Comparison of ENCODE assay signal across 23 mouse cellular contexts in the genomic region with DNA sequence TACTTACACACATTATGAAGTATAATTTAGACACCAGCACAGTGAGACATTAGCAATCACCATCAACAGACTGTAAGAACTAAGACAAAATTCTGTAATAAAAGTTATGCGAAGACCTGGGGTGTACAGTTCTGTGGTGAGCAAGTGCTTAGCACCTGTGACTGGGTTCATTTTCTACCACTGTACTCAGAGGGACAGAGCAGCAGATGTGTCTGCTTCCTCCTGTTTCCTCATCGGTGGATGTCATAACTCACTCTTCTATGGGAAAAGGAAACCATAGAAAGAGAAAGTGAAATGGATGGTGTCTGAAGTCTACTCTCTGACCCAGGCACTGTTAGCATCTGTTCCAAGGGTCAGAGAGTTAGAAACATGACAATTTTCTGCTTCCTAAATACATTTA. TPM values are rescaled to one million over a fixed set of nuclear protein-coding genes. Genes with fewer than 3 reads are reported as not detected.
DNase-seq lines count a peak whose midpoint lies in the region; ATAC-seq and TF ChIP-seq lines count a peak whose summit lies in the region.
"Had no signal": no experiment of that assay in that cellular context is flagged by ENCODE, and none has a peak within 500 bp of the region (broad histone marks: within the 10 kb centered on the region; RNA-seq: fewer than 3 reads in every experiment).

No protein-coding gene starts in this region.

- no peak overlapping the region for H3K9ac ChIP-seq in liver, adult 2 months (ENCODE audit: low read depth, low read length)
- H3K9ac ChIP-seq: embryonic facial prominence, embryonic 12.5 days; heart, embryonic 13.5 days; lung, embryonic 14.5 days; midbrain, embryonic 12.5 days; neural tube, embryonic 15.5 days had no signal

- H3K27ac ChIP-seq in liver, adult 2 months (replicated peaks; ENCODE audit: insufficient read depth, low read depth, low read length), result no peak overlapping the region
- H3K27ac ChIP-seq: embryonic facial prominence, embryonic 12.5 days; heart, embryonic 13.5 days; midbrain, embryonic 12.5 days; neural tube, embryonic 15.5 days had no signal

- H3K4me1 ChIP-seq in liver, adult 2 months (ENCODE audit: control insufficient read depth, insufficient read depth, low read length), result peaks cover 12% of the 10 kb centered on the region
- H3K4me1 ChIP-seq: midbrain, embryonic 12.5 days; neural tube, embryonic 15.5 days had no signal

- WGBS in liver, adult 2 months, result 47% methylated on average over 2 of the region's 2 CpGs

- no peak overlapping the region for H3ac ChIP-seq in myocyte (ENCODE audit: control insufficient read depth, insufficient read length)

- ATAC-seq in hematopoietic stem cell, adult 5-6 weeks (replicated peaks in 1 of 2; ENCODE audit: insufficient read depth in 1 of 2, low FRiP score in 2 of 2, low TSS enrichment in 1 of 2, low read depth in 1 of 2, poor library complexity in 2 of 2, severe bottlenecking in 2 of 2), result peak; percentile 67 to 69
- ATAC-seq: forebrain, embryonic 16.5 days; hindbrain, embryonic 16.5 days had no signal

- peak; percentile 41 for DNase-seq in liver, adult 2 months (ENCODE audit: extremely low read depth, low read depth, low spot score)
- no peak for DNase-seq in liver
- peak; percentile 22 for DNase-seq in A20 (ENCODE audit: low read depth, low spot score)
- no peak for DNase-seq in heart, postnatal 25 days (ENCODE audit: low spot score)
- DNase-seq in heart, postnatal 36 days, result no peak
- no peak for DNase-seq in frontal cortex, postnatal 36 days (ENCODE audit: low spot score in 2 of 2)
- DNase-seq: adrenal gland, postnatal 10 days; B cell, adult 2 months; cerebellum, adult 9-10 months; heart, postnatal 4 days; kidney, adult 8-10 months; kidney, postnatal 25 days; lung, embryonic 14.5 days; lung, postnatal 36 days; right cerebral cortex, postnatal 25 days had no signal

- no peak for TF ChIP-seq CTCF in liver, adult 2 months (IDR thresholded peaks at IDR 0.05; ENCODE audit: low read depth, low read length)

- no peaks in the 10 kb centered on the region for H3K79me2 ChIP-seq in liver, adult 2 months (ENCODE audit: control insufficient read depth, insufficient read depth, low read length)
- no peaks in the 10 kb centered on the region for H3K79me2 ChIP-seq in myocyte (ENCODE audit: control insufficient read depth, insufficient read depth)

- H3K27me3 ChIP-seq in liver, adult 2 months (ENCODE audit: control insufficient read depth, insufficient read depth, low read length), result no peaks in the 10 kb centered on the region
- peaks cover 7% of the 10 kb centered on the region for H3K27me3 ChIP-seq in myocyte (ENCODE audit: control insufficient read depth, insufficient read depth, insufficient read length)
- H3K27me3 ChIP-seq: embryonic facial prominence, embryonic 12.5 days; midbrain, embryonic 12.5 days; neural tube, embryonic 15.5 days had no signal

- H3K4me3 ChIP-seq in liver, adult 2 months (ENCODE audit: insufficient read depth, low read depth, low read length), result no peak overlapping the region
- no peak overlapping the region for H3K4me3 ChIP-seq in myocyte
- H3K4me3 ChIP-seq: embryonic facial prominence, embryonic 12.5 days; heart, embryonic 13.5 days; midbrain, embryonic 12.5 days; neural tube, embryonic 15.5 days had no signal

- H3K36me3 ChIP-seq in liver, adult 2 months (ENCODE audit: control insufficient read depth, insufficient read depth, low read length), result no peaks in the 10 kb centered on the region
- no peaks in the 10 kb centered on the region for H3K36me3 ChIP-seq in myocyte (ENCODE audit: control insufficient read depth, insufficient read depth)
- H3K36me3 ChIP-seq: embryonic facial prominence, embryonic 12.5 days; heart, embryonic 13.5 days; midbrain, embryonic 12.5 days; neural tube, embryonic 15.5 days had no signal

- no peak for TF ChIP-seq POLR2A in liver, adult 2 months (IDR thresholded peaks at IDR 0.05; ENCODE audit: extremely low read depth, insufficient read depth, low read length)
- no peak for TF ChIP-seq POLR2A in myocyte (IDR thresholded peaks at IDR 0.05; ENCODE audit: insufficient read length, low read depth)

- intact Hi-C loops in heart, postnatal 25 days (cut with DNase I), result no loop called here
- intact Hi-C loops in heart, postnatal 36 days (cut with DNase I), result no loop called here

- peak overlapping the region; percentile 34 for H3K4me2 ChIP-seq in myocyte (ENCODE audit: low read depth)
- H3K4me2 ChIP-seq: embryonic facial prominence, embryonic 12.5 days; heart, embryonic 13.5 days; lung, embryonic 14.5 days; midbrain, embryonic 12.5 days; neural tube, embryonic 15.5 days had no signal

TF ChIP-seq in myocyte, 11 proteins besides CTCF, POLR2A, EP300 and RAD21:
- TF ChIP-seq REST (IDR thresholded peaks at IDR 0.05; ENCODE audit: insufficient read depth, insufficient read length), result no peak
- no peak for TF ChIP-seq TCF3 (IDR thresholded peaks at IDR 0.05; ENCODE audit: insufficient read length, low read depth)
- TF ChIP-seq CEBPB (IDR thresholded peaks at IDR 0.05; ENCODE audit: insufficient read depth, poor library complexity, severe bottlenecking), result no peak
- no peak for TF ChIP-seq MAX (IDR thresholded peaks at IDR 0.05; ENCODE audit: low read depth)
- no peak for TF ChIP-seq SRF (IDR thresholded peaks at IDR 0.05; ENCODE audit: control insufficient read depth, insufficient read length, low read depth)
- TF ChIP-seq POLR2AphosphoS2 (IDR thresholded peaks at IDR 0.05; ENCODE audit: insufficient read length, low read depth), result no peak
- TF ChIP-seq TCF12 (IDR thresholded peaks at IDR 0.05; ENCODE audit: insufficient read depth, poor library complexity, severe bottlenecking), result no peak
- no peak for TF ChIP-seq E2F4 (IDR thresholded peaks at IDR 0.05; ENCODE audit: insufficient read depth)
- TF ChIP-seq MYOD1 (IDR thresholded peaks at IDR 0.05; ENCODE audit: control insufficient read depth in 1 of 3, insufficient read length in 2 of 3, low read depth in 2 of 3), result no peak
- no peak for TF ChIP-seq USF1 (IDR thresholded peaks at IDR 0.05; ENCODE audit: low read depth)
- no peak for TF ChIP-seq MYOG (IDR thresholded peaks at IDR 0.05; ENCODE audit: control insufficient read depth in 1 of 3, insufficient read depth in 1 of 3, insufficient read length in 2 of 3, low read depth in 2 of 3)

RNA-seq across cellular contexts. Expression of a gene that starts 16.2 kb away (rescaled TPM):
- 0.55 and 1.9 TPM in 2 replicates for total RNA-seq in liver, adult 2 months (2014; rRNA removed)
- polyA plus RNA-seq in liver, adult 2 months (2012; rRNA removed), result 1.5 and 1.6 TPM in 2 replicates
- total RNA-seq in hematopoietic stem cell, adult 5-6 weeks (2017), result 7.3 and 14.6 TPM in 2 replicates
- not detected for polyA plus RNA-seq in myocyte (2012; fragmentation: generic; extraction: Trizol)
- 100 to 1,000 TPM; 162 to 166 TPM for total RNA-seq in heart, postnatal 25 days (2021)
- total RNA-seq in heart, postnatal 36 days (2021), result 100 to 1,000 TPM in 1 of 2 experiments, 10 to 100 TPM in 1; 94.4 to 144 TPM
- polyA plus RNA-seq: midbrain, embryonic 12.5 days had no signal

RNA-seq across cellular contexts. Expression of a gene that starts 19.0 kb away (rescaled TPM):
- total RNA-seq in liver, adult 2 months (2014; rRNA removed), result 16.8 and 25.5 TPM in 2 replicates
- polyA plus RNA-seq in liver, adult 2 months (2012; rRNA removed), result 9.7 and 27.8 TPM in 2 replicates
- total RNA-seq in hematopoietic stem cell, adult 5-6 weeks (2017), result 11.8 and 12.8 TPM in 2 replicates
- 0.07 TPM for polyA plus RNA-seq in myocyte (2012; fragmentation: generic; extraction: Trizol)
- 1 to 10 TPM; 1.1 to 1.5 TPM for total RNA-seq in heart, postnatal 25 days (2021)
- total RNA-seq in heart, postnatal 36 days (2021), result 1 to 10 TPM; 1.6 to 2.7 TPM

RNA-seq across cellular contexts. Expression of a gene that starts 43.3 kb away (rescaled TPM):
- total RNA-seq in liver, adult 2 months (2014; rRNA removed), result 10.0 and 13.2 TPM in 2 replicates
- 20.4 and 23.5 TPM in 2 replicates for polyA plus RNA-seq in liver, adult 2 months (2012; rRNA removed)
- total RNA-seq in hematopoietic stem cell, adult 5-6 weeks (2017), result 7.8 and 9.6 TPM in 2 replicates
- polyA plus RNA-seq in myocyte (2012; fragmentation: generic; extraction: Trizol), result 2.0 TPM
- 1 to 10 TPM; 6.9 to 7.1 TPM for total RNA-seq in heart, postnatal 25 days (2021)
- 1 to 10 TPM; 5.5 to 6.3 TPM for total RNA-seq in heart, postnatal 36 days (2021)

Comparison
In these comparisons a context has a peak if more than half of its experiments do, and no peak if none do; other contexts are left out.
1. DNase-seq: peak in liver, adult 2 months (single experiment) and A20 (single experiment); none in liver (single experiment), heart, postnatal 25 days (single experiment), heart, postnatal 36 days (0 of 2) and frontal cortex, postnatal 36 days (0 of 2).